Mouse (Mus musculus) heart, adult 8-10 months (tissue): ENCODE data around the gene Epm2aip1. TPM values are rescaled to one million over a fixed set of nuclear protein-coding genes. Genes with fewer than 3 reads are reported as not detected.

Experiments
- DNase-seq: peaks from one replicate; pipeline ENCODE4 v3.0.0; 2022; ENCODE audit warnings: low spot score
- total RNA-seq, 4 experiments: library from RNA; stranded (reverse); gene quantifications; 2 replicates each; pipeline ENCODE4 v1.2.4; 2022

Epm2aip1 gene
- total RNA-seq, 4 experiments from 2014 or later, result 24.1 to 25.4 (median 24.9) TPM

DNA sequence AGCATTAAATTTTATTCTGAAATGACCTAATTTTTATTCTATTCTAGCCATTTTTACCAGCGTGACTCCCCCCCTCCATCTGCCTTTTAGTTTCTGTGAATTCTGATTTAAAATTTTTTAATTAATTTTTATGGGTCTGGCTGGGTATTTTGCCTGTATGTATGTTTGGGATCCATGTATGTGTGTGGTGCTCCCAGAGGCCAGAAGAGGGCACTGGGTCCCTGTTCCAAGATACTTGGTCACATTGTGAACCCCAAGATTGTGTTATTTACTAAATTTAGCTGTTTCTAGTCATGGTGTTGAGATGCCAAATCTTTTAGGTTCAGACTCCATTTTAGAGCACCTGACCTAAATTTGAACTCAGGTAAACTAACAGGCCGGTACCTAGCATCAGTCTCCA lies 14.7 kb downstream of the Epm2aip1 start:
- no peak for DNase-seq

- no peak for DNase-seq
Measured at GRCm38 (mm10) chr9:111287956-111288355, 16.2 kb downstream of the Epm2aip1 start.

DNA sequence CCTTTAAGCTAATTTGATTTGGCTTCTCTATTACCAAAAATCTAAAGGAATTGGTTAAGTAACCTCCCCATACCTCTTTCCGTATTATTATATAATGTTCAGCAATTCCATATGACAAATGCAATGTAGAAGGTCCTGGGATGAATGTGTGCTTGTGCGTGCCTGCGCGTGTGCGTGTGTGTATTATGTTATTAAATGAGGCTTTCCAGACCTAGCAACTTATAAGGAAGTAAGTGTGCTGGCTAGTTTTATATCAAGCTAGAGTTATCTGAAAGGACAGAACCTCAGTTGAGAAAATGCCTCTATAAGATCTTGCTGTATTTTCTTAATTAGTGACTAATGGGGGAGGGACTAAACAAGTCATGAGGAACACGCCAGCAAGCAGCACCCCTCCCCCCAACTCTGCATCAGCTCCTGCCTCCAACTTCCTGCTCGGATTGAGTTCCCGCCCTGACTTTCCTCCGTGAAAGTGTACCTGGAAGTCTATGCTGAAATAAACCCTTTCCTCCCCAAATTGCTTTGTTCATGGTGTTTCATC lies 17.6 kb downstream of the Epm2aip1 start:
- no peak for DNase-seq

GRCm38 (mm10) chr9:111289832-111290339 lies 18.2 kb downstream of the Epm2aip1 start:
- DNase-seq, result peak; percentile 91

DNA sequence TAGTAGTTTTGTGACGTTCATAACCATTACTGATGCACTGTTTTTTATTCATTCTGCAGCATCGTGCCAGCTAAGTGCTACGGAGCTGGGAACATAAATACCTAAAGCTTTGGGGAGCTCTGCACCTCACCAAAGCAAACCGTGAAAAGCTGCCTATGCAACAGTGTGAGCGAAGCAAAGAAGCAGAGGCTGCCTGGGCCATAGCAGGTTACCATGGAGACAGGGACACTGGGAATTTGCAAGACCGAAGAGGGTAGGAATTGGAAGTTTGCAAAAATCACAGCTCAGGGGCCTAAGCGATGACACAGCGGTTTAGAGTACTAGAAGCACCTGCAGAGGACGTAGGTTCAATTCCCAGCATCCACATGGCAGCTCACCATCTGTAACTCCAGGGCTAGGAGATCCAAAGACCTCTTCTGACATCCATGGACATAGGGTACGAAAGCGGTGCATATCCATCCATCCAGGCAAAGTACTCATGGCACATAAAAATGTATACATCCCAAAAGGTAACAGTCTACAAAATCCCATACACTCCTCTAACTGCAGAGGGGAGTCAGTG lies 18.9 kb downstream of the Epm2aip1 start:
- DNase-seq, result no peak

DNA sequence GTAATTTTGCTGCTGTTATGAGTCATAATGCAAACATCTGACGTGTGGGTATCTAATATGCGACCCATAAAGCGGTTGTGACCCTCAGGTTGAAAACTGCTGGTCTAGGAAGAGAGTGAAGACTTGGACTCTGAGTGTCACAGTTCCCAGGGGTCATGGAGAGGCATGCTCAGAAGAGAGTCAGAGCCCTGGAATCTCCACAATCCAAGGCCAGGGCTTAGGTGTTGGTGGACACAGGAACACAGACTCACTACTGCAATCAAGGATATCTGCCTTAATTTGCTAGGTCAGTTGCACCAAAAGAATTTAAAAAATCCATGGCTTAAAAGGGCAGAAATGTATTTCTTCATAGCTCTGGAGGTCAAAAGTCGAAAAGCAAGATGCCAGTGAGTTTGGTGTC lies 21.5 kb downstream of the Epm2aip1 start:
- DNase-seq, result no peak

DNA sequence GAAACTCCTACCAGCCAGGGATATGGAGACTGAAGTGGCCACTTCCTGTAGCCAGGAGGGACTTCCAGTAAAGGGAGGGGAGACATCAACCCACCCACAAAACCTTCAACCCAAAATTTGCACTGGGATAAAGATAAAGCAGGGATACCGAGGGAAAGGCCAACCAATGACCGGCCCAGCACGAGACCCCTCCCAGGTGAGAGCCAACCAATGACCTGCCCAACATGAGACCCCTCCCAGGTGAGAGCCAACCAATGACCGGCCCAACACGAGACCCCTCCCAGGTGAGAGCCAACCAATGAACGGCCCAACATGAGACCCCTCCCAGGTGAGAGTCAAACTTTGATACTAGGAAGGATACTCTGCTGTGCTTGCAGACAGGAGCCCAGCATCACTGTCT lies 23.2 kb downstream of the Epm2aip1 start:
- no peak for DNase-seq

DNA sequence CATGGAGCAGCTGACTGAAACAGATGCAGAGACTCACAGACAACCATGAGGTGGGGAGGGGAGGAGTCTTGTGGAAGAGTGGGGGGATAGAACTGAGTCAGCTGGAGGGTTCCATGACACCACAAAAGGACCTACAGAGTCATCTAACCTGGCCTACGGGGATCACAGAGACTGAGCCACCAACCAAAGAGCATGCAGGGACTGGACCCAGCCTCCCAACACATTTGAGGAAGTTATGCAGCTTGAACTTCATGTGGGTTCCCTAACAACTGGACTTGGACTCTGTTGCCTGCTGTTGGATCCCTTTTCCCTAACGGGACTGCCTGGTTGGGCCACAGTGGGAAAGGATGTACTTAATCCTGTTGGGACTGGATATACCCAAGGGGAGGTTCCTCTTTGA lies 23.6 kb downstream of the Epm2aip1 start:
- DNase-seq, result no peak

DNA sequence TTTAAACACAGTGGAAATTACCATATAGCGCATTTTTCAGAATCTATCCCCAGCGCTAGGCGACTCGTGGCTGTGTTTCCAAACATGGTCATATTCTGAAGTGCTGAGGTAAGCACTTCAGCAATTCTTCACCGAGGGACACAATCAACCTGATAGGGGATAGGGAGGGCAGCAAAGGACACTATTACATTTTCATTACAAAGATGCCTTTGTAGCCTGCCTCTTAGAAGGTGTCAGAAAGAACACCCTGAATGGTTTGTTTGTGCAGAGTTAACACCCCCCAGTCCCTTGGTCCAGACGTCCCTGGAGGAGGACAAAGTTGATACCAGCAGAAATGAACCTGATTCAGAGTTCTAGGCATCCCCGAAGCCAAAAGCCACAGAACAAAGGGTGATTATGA lies 24.7 kb downstream of the Epm2aip1 start:
- DNase-seq, result no peak

- DNase-seq, result no peak
Measured at GRCm38 (mm10) chr9:111298606-111299005, 26.9 kb downstream of the Epm2aip1 start.

DNA sequence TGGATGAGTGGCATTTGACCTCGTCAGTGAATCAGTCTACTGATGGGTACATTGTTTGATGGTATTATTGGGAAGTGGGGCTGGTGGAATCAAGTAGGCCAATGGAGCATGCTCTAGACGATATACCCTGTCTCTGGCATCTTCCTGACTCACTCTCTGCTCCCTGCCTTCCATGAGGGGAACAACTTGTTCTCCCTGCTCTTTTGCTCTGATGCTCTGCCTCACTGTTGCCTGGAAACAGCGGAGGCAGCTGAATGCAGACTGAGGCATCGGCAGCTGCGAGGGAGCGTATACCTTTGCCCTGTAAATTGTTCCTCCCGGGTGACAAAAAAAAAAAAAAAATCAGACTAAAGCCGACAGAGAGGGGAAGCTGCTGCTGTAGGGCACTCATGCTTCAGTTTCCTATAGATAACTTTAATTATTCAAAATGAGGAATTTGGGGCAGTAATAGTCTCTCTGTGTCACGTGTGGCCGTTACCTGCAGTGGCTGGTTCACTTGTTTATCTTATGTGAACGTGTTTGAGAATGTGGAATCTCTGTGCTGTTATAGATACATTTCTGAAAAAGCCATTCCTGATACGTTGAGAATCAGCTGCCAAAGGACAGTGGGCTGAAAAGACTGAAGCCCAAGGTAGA lies 30.6 kb downstream of the Epm2aip1 start:
- DNase-seq, result no peak

DNA sequence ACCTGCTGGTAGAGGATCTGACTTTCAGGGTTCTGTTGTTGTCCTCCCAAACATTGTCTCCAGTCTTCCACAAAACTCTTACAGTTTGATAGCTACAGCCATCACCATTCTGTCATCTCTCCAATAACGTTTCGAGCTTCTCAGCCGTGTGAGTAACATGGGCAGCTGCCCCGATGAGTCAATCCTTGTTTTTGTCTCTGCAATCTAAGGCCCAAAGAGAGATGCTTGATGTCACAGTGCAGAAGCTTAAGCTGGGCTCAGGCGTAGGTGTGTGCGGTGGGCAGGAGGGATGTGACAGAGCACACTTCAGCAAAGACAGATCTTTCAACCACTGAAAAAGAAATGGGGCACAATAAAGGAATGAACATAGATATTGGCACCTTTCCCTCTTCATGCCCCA lies 32.3 kb downstream of the Epm2aip1 start:
- no peak for DNase-seq

- no peak for DNase-seq
Measured at GRCm38 (mm10) chr9:111306142-111306541, 34.4 kb downstream of the Epm2aip1 start.

- DNase-seq, result no peak
Measured at GRCm38 (mm10) chr9:111311031-111311842, 39.5 kb downstream of the Epm2aip1 start, which contains the start of gene Trank1. Gene Trank1 (plus strand): TSS chr9:111311739.

DNA sequence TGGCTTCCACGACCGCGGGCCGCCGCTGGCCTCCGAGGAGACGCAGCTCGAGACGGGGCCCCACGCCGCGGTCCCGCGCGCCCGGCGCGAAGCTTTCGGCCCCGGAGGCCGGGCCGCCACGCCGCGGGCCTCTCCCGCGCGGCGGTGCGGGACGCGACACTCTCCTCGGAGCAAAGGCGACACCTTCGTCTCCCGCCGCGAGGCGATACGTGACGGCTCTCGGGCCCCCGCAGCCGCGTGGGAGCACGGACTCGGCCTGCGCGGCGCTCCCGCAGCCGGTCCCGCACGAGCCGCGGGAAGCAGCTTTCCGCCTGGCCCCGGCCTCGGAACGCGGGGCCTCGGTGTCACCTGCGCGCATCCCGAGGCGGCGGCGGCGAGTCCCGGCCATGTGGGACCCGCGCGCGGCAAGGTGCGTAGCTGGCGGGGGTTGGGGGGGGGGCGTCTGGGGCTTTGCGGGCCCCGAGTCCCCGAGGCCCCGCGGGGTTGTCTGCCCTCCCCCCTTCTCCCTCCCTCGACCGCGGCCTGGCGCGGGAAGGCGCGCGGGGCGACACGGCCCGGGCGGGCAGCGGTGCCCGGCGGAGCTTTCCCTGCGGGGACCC lies 40.2 kb downstream of the Epm2aip1 start:
- no peak for DNase-seq

GRCm38 (mm10) chr9:111312442-111313141 lies 40.9 kb downstream of the Epm2aip1 start:
- DNase-seq, result no peak

DNA sequence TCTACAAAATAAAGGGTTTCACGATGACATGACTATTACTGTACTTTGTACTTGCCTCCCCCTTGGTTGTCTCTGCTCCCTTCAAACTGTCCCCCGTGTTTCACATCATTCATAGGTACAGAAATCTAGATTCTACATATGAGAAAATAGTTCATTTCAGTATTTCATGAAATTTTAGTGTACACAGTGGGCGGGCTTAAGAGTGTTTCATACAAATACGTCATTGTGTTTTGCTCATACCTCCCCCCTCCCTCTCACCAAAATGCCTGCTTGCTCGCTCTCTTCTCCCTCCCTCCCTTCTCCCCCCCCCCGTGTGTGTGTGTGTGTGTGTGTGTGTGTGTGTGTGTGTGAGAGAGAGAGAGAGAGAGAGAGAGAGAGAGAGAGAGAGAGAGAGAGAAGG lies 41.6 kb downstream of the Epm2aip1 start:
- DNase-seq, result no peak

- no peak for DNase-seq
Measured at GRCm38 (mm10) chr9:111313793-111314192, 42.1 kb downstream of the Epm2aip1 start.

GRCm38 (mm10) chr9:111314219-111314618 lies 42.5 kb downstream of the Epm2aip1 start:
- peak; percentile 3 for DNase-seq

- no peak for DNase-seq
Measured at GRCm38 (mm10) chr9:111320912-111321311, 49.2 kb downstream of the Epm2aip1 start.

DNA sequence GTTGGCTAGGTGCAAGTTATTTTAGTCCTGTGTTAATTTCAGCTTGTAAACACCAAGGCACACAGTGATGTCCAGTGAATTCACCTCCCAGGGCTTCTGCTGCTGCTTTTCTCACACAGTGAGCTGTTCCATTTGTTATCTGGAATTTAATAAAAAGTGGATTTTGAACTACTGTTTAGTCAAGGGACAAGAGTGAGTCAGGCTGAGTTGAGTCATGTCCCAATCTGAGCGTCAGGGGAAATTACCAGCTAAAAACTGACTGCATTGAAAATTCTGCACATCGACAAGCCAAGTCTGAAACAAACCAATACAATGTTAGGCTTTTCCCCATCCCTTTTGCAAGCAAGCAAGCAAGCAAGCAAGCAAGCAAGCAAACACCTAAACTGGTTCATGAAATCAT lies 53.2 kb downstream of the Epm2aip1 start:
- peak; percentile 1 for DNase-seq
